Mouse (Mus musculus) layer of hippocampus, adult 11-12 months (tissue): ENCODE results near the gene Rps6ka2.

ENCODE experiments used
- DNase-seq: peaks from one replicate; pipeline ENCODE4 v3.0.0; 2022; ENCODE audit warnings: low spot score

Rps6ka2 gene

DNA sequence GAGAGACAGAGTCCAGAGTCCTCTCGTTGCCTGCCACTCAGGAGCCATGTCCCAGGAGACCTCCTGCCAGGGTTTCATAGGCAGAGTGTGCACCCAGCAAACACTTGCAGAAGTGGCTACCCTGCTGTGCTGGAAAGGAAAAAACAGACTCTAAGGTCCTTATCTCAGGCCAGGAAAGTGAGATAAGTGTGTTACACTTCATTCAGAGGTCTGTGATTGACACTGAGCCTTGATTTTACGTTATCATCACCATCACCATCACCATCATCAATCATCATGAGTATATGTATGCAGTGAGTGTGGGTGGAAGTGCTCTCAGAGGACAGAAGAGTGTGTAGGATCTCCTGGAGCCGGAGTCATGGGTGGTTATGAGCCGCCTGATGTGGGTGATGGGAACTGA is 51.4 kb downstream of the Rps6ka2 start:
- no peak for DNase-seq

- no peak for DNase-seq
Observed at GRCm38 (mm10) chr17:7222198-7222597, 52.3 kb downstream of the Rps6ka2 start.

DNA sequence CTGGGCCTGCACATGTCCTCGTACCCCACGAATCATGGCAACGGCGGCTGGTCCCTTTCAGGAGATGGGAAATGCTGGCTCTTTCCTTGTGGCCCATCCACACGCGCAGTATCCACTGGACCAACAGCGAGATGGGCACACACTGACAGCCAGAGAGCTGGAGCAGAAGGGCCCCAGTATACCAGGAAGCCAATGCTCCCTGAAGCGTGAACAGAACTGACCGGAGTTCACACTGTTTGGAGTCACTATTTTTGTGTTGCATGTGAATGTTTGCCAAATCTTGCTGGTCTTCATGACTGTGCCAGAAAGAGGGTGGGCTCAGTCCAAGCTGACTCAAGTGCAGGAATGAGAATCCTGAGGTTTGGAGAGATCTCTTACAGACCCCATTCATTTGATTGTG is 58.6 kb downstream of the Rps6ka2 start:
- DNase-seq: no peak

DNA sequence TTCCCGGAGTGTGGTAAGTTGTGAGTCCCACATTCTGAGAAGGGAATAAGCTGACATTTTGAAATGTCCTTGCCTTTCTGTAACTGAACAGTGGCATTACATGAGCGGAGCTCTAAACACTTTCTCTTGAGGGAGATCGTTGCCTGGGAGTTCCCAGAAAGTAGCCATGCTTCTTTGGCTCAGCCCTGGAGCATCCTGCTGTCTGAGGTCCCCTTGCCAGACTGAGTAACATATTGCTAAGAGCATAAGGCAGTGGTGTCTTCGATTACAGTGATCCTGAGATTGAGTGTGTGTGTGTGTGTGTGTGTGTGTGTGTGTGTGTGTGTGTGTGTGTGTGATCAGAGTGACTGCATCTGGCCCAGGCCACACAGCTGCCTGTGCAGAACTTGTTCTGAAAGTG is 61.4 kb downstream of the Rps6ka2 start:
- no peak for DNase-seq

DNA sequence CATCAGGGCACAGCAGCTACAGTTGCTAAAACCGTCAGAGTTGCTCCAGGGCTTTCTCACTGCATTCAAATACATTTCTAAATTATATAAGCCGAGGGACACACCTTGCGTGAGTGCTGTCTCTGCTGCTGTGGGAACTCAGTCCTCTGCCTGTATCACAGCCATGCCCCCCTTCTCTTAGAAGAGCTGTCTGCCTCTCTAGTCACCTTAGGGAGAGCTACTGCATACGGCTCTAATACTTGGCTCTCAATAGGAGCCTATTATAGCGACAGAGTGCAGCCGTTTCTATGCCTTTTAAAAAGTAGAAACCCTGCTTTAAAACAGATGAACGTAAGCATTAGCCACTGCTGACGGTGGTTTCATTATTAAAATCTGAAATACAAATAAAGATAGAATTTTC is 61.9 kb downstream of the Rps6ka2 start:
- no peak for DNase-seq

- DNase-seq: no peak
Observed at GRCm38 (mm10) chr17:7232400-7232799, 62.5 kb downstream of the Rps6ka2 start.

DNA sequence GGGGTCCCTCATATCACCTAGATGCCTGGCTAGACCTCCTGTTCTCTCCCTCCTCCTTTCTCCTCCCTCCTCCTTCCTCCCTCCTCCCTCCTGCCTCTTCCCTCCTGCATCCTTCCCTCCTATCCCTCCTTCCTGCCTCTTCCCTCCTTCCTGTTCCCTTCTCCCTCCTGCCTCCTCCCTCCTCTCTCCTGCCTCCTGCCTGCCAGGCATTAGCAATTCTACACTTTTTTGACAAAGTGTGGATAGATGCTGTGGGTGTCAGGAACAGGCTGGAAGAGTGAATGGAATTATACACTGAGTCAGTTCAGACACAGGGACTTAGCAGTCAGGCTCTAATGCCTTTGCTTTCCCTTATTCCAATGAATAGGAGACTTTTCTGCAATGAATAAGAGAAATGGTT is 63.3 kb downstream of the Rps6ka2 start:
- no peak for DNase-seq

DNA sequence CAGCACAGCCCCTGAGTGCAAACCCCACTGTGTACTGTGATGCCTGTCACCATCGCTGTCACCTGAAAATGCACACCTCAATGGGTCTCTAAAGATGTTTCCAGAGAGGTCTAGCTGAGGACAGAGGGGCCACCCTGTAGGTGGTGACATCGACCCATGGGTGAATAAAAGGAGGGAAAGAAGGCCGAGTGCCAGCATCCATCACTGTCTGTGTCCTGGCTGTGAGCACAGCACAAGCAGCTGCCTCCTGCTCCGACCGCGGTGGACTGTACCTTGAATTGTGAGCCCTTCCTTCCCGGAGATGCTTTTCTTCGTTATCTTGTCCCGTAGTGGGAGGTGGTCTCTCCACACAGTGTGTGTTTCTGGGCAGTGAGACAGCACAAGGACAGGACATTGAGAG is 67.8 kb downstream of the Rps6ka2 start:
- no peak for DNase-seq

- no peak for DNase-seq
Observed at GRCm38 (mm10) chr17:7238766-7239165, 68.9 kb downstream of the Rps6ka2 start.

DNA sequence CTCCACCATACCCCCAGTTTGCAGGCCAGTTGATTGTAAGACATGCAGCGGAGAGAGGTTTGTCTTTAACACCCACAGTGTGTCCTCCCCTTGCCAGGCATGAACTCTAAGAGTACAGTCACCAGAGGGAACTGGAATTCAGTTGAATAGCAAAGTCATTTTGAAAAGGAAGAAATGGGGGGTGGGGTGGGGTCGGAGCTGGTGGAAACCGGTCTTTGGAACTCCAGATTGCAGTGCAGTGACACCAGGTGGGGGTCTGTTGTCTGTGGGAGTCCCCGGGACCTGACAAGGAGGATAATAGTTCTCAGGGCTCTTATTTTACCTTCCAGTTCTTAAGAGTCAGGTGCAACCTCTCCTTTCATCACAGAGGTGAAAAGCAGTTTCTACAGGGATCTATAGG is 70.6 kb downstream of the Rps6ka2 start:
- DNase-seq: no peak

DNA sequence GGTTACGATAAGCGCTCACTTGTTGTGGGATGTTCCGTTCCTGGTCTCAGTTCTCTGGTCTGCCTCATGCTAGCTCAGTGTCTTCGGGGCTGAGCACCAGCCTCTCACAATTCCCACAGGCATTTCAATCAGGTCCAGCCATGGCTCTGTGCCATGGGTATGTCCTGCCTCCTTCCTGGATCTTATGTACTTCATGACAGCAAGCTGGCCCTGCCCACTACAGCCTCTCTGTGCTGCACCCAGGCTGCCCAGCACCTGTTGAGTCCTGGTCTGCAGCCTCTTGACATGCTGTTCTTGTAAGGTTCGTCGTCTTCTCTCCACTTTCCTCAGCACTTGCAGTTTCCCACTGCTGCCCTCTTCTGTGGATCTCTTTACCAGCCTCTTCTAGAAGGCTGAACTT is 75.2 kb downstream of the Rps6ka2 start:
- DNase-seq: no peak

DNA sequence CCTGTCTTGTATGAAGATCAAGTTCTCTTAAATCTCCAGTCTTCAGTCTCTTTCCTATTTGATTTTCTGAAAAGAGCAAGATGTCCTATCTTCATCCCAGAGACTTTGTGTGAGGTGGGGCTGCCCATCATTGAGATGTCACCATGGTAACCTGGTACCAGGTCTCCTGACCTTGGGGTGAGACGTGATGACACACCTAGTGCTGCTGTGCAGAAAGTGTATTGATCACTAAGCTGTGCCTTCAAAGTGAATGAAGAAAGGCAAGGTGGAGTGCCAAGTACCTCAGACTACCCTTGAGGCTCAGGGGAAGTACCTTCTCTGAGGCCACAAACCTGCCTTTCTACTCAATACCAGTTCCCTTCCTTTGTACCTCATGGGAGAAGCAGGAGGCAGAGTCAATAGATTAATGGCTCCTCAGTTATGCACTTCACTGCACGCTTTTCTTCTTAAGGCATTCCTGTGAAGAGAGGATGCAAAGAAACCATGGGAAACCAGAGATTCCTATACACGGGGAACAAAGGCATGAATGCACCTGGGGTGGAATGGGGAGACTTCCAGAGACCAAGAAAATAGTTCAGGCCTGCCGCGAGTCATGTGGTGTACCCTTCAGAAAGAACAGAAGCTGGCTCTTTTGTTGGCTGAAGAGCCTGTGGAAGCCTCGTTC is 77.1 kb downstream of the Rps6ka2 start:
- DNase-seq: no peak

- DNase-seq: no peak
Observed at GRCm38 (mm10) chr17:7250373-7250772, 80.5 kb downstream of the Rps6ka2 start.

GRCm38 (mm10) chr17:7257208-7257607 is 87.3 kb downstream of the Rps6ka2 start:
- no peak for DNase-seq

- no peak for DNase-seq
Observed at GRCm38 (mm10) chr17:7258748-7259359, 88.9 kb downstream of the Rps6ka2 start.

GRCm38 (mm10) chr17:7260360-7260759 is 90.4 kb downstream of the Rps6ka2 start:
- no peak for DNase-seq

GRCm38 (mm10) chr17:7262056-7262455 is 92.1 kb downstream of the Rps6ka2 start:
- no peak for DNase-seq

DNA sequence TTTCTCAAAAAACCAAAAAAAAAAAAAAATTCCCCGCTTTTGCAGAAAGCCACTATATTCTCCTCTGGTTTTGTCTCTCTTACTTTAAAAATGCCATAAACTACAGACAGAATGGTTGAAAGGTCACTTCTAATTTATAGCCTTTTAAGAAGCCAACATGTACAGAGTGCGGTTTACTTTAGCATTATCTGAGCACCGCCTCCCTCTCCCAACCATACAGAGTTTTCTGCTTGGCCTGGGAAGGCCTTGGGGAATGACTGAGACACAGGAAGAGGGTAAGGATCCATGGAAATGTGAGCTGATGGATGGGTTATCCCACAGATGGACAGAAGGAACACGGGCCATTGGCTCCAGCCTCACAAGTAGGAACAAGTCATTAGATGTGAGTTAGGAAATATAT is 92.7 kb downstream of the Rps6ka2 start:
- DNase-seq: no peak

DNA sequence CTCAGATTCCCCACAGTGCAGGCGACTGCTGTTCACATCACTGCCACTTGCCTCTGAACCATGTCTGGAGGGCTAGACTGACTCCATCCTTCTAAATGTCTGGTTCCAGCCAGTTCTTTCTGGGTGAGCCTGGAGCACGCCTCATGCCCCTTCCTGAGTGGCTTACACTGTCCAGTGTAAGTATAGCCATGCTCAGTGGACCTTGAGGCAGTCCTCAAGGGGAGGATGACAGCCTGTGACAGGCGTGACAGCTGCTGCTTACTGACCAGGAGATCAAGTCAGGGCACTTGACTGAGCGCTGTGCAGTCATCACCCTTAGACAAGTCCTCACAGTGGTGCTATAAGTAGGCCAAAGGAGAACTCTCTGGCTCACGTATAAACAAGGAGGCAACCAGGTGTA is 94.7 kb downstream of the Rps6ka2 start:
- no peak for DNase-seq

DNA sequence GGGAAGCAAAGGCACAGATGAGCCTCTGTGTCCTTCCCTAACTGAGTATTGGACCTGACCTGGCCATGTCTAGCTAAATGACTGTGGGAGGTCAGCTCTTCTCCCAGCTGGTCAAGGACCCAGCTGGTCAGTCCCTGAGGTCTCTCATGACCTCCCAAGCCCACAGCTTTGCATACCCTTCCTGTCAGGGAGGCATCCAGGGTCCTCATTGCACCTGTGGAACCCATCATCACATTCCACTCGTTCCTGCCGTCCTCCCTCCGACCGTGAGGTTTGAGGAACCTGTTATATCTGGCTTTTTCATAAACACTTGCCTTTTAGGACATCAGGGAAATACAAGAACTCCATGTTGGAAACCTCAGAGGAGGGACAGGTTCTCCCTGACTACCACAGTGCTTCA is 95.4 kb downstream of the Rps6ka2 start:
- no peak for DNase-seq

DNA sequence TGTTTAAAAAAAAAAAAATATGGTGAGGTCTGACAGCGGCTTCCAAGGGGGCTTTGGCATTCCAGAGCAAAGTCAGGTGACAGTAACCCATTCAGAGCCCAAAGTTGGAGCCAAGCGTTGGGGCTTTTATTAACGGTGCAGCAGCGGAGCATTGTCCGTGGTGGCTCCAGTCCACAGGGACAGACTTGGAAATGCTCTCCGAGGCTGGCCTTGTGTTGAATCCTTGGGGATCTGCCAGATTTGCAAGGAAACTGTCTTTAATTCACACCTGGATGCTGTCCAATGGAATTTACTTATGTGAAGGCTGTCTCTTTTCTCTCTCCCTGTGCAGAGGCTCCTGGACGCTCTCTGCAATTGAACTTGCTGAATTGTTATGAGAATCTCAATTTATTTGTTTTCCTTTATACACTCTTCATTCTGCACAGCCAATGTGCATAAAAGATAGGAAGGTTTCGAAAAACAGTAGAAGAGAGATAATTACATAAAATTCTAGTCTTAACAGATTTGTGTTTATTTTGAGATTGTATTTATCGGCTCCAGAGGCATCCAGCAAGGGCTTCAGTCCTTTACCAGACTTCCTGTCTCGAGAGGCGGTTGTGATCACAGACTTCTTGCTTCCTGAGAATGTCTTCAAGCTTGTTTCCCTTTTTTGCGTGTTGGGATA is 95.9 kb downstream of the Rps6ka2 start:
- DNase-seq: no peak

- DNase-seq: no peak
Observed at GRCm38 (mm10) chr17:7267843-7268242, 97.9 kb downstream of the Rps6ka2 start.

DNA sequence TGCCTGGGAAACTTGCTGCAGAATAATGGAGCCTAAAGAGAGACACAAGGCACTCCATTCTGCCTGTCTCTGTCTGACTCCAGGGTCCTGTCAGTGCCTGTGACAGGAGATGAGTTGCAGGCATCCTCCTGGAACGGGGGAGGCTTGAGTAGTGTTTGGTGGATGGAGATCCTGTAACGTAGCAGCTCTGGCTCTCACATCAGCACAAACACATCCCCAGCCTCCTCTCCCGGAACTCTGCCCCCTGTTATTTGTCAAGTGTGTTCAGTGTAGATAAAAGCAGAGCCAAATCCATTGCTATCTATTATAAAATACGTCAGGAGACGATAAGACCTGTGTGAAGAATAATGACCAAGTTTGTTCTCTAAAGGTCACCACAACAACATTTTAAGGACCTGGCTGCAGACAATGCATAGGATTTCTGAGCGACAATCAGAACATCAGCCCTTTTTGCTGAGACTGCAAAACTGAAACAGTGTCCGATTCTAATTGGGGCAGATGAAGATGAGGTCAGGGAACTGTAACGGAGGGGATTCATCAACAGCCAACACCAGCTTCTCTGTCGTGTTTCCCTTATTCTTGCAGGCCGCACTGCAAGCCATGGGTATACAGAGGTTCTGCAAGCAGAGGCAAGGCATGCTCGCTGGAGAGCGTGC is 99.4 kb downstream of the Rps6ka2 start:
- DNase-seq: no peak
